Mouse (Mus musculus) thymus, postnatal 10 days (tissue): ENCODE measurements at regions not wholly inside any gene's neighbourhood (a gene's known extent, or its start where the extent isn't known, plus 50 kb on each side); places are given as distances from the start of the nearest gene placed in this dataset.

ENCODE experiments used
- DNase-seq, 2 experiments: peaks; one replicate each; pipeline ENCODE4 v3.0.0; 2021; ENCODE audit warnings: low spot score in 2 of 2

GRCm38 (mm10) chr3:17795271-17796260 lies 152.6 kb upstream of the Cypt12 start:
- DNase-seq = no peak

DNA sequence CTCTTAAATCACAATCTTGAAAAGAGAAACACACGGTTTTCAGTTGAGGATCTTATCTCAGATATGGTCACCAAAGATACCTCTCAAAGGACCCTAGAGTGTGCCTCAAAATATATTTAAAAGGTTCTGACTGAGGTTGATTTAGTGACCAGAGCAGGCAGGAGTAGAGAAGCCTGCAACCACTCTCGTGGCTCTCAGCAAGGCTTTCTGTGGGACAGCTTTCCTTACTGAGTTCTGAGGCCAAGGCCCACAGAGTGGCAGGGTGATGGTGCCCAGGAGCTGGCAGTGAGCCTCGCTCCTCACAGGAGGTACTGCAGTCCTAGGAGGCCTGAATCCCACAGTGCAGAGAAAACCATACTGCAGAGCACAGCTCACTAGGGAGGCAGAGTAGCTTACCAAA lies 151.4 kb upstream of the Cypt12 start:
- no peak for DNase-seq

- no peak for DNase-seq
Measured at GRCm38 (mm10) chr3:17798399-17798798, 149.8 kb upstream of the Cypt12 start.

DNA sequence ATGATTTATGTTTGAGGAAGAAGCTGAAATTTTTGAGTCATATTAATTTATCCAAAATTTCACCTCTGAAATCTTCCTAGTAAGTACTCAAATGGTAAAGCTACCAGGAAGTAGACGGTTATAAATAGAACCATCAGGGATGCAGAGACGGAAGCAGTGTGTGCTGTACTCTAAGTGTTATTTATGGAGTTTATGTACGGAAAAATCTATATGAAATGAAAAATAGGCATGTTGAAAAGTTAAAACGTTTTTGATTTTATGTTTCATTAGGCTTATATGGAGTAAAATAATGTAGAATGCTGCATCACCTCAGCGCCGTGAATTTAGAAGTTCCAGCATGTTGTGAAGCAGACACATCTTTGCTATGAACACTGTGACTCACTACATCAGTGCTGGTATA lies 149.1 kb upstream of the Cypt12 start:
- DNase-seq = no peak

DNA sequence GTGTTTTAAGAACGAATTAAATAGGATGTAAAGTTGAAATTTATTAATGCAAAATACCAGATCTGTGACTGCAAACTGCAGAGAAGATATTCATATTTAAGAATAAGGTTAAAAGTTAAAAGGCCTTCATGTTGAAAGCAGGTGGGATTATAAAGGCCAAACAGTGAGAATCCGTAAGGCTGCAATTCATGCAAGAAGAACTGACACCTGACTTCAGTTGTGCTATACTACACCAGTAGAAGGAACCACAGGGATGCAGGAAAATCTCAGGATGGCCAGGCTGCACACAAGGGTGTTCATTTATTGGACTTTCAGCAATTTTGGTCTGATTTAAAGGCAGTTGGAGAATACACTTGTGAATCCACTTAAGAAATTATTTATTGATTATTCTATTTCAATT lies 147.4 kb upstream of the Cypt12 start:
- no peak for DNase-seq

DNA sequence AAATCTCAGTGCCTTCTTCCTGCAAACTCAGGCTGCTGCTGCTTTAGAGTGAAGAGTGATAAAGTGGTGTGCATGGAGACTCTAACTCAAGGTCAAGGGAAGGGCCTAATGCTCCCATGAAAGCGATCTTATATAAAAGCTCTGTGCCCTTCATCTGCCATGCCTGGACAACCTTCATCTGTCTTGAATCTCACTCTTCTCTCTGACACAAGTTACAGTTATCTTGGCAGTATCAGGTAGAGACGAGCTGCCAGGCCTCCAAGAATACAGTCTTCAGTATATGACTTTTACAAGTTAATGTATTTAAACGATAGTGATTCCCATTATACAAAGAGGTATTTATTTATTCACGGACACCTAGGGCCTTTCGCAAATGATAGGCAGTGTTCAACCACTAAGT lies 146.7 kb upstream of the Cypt12 start:
- no peak for DNase-seq

- DNase-seq = no peak
Measured at GRCm38 (mm10) chr3:17805185-17805584, 143.0 kb upstream of the Cypt12 start.

GRCm38 (mm10) chr3:17811290-17811689 lies 136.9 kb upstream of the Cypt12 start:
- no peak for DNase-seq

GRCm38 (mm10) chr3:17824201-17824600 lies 124.0 kb upstream of the Cypt12 start:
- DNase-seq = no peak

GRCm38 (mm10) chr3:17824662-17825061 lies 123.5 kb upstream of the Cypt12 start:
- no peak for DNase-seq

DNA sequence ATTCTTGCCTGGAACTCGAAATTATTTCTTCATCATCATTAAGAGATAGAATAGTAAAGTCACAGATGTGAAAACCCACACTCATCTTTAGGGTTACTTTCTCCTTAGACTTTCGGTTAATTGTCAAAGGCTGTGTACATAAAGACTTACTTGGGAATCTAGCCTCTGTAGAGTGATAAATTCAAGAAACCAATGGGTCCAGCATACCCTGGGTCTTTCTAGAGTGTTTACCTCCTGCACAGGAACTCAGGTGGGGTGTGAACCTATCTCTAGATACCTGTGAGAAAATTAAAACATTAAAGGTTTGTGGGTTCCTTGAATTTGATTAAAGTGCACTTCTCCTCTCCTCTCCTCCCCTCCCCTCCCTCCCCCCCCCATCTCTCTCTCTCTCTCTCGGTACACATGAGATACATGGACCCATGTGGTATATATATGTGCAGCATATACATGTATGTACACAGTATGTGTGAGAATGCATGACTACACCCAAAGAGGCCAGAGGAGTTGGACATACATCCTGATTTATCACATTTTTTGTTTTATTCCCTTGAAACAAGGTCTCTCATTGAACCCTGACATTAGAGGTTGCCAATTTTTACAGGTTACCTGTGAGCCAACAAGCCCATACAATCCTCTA lies 122.8 kb upstream of the Cypt12 start:
- DNase-seq = no peak

DNA sequence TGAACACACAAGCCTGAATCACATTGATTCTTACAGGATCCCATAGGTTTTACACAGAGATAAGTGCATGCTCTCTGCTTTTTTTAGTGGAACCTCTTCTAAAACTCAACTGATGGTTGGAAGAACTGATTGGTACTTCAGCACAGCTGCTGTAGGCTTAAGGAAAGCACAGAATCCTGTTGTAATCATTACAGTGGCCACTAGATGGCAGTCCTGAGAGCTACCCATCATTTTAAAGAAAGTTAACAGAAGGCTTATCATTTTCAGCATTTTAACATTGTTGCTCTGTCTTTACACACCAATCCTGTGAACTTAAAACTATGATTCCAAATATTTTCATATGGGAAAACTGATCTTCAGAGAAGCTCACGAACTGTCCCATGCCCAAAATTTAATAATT lies 113.5 kb upstream of the Cypt12 start:
- peak in 1 of 2 experiments; percentile 21 for DNase-seq

DNA sequence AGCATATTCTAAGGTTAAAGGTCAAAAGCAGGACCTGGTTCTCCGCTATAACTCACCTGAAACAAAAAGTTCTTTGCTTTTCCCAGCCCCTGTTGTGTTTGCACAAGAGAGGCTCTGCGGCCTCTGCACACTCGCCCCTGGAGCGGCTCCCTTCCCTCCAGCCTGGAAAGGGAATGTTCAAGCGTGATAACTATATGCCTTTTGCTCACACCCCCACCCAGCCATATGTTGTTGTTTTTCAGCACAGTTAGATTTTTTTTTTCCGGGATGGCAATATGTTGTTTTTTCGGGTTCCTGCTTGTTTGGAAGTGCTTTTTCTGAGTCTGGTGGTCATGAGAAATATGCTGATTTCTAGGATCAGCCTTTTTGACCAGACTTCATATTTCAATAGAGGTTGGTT lies 100.6 kb upstream of the Cypt12 start:
- DNase-seq = no peak

GRCm38 (mm10) chr3:17848181-17848580 lies 100.0 kb upstream of the Cypt12 start:
- DNase-seq = no peak

- no peak for DNase-seq
Measured at GRCm38 (mm10) chr3:17862367-17862766, 85.8 kb upstream of the Cypt12 start.

DNA sequence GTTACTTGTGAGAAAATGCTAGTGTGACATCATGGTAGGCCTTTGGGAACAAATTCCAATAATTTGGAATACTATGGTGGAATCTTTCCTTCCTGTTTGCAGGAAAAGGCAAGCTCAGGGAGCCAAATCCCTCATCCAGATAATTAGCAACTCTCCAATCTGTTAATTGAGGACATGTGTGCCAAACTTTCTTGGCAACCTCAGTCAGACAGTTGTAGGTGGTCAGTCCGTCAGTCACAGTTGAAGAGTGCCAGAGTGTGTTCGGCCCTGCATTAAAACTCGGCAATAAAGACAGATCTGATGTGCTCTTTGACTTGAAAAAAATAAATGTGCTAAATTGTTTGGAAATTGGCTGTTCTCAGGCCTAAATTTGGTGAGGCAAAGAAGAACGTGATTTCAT lies 83.1 kb upstream of the Cypt12 start:
- DNase-seq = no peak

DNA sequence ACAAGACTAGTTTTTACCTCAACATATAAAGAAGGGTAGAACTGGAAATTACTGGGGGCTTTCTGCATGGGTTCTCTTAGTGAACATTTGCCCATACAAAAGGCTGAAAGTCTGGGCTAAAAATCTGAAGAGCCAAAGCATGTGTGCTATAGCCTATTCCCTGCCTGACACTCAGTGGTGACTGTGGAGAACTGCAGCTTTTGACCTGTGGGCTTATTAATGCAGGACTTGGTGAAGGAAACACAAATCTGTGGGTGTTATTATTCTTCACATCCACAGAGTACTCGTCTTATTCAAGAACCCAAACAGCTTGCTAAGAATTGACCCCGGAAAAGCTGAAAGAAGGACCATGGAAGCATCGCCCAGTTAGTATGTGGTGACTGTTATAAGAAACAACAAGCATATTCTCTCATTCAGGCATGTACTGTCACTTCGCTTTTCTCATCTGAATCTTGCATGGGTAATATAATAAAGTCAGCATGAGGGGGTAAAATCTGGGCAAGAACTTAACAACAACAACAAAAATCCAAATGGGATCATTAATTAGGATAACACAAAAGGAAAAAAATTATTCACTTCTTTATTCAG lies 77.2 kb upstream of the Cypt12 start:
- DNase-seq = no peak

GRCm38 (mm10) chr3:17895869-17896268 lies 52.3 kb upstream of the Cypt12 start:
- no peak for DNase-seq

DNA sequence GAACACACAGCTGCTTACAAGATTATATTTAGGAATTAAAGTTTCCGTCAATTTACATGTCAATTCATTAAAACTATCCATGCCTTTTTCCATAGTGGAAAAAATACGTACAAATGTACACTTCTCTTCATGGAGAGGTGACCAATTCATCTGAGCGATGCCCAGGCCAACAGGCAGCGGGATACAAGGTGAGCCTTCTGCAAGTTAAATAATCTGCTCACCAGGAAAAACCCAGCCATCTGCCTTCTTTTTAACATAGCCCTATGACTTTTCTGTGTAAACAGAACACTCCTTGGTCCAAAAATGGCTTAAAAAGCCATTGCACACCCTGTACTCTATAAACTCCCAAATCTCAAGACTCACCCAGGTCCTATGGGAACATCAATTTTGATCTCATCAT lies 51.5 kb upstream of the Cypt12 start:
- DNase-seq = no peak
